In genomic region chr7:68455451-68455850, GRCm38 (mm10) we compare ENCODE assay signal across 24 mouse cellular contexts.
DNase-seq lines count a peak whose midpoint lies in the region; ATAC-seq lines count a peak whose summit lies in the region.
"Had no signal": no experiment of that assay in that cellular context is flagged by ENCODE, and none has a peak within 500 bp of the region (broad histone marks: within the 10 kb centered on the region; RNA-seq: fewer than 3 reads in every experiment).

No protein-coding gene starts in this region.

- peak; percentile 30 for DNase-seq in embryo, embryonic 10.5 days (ENCODE audit: low spot score)
- DNase-seq in embryo, embryonic 10 days (ENCODE audit: low spot score) = no peak
- peak; percentile 53 for DNase-seq in heart, adult 11 months
- DNase-seq in heart, postnatal 36 days = no peak
- peak; percentile 61 for DNase-seq in limb, embryonic 11.5 days (ENCODE audit: low spot score)
- DNase-seq in midbrain, embryonic 11.5 days (ENCODE audit: low spot score, missing footprints) = no peak
- DNase-seq: adrenal gland, adult 8-10 months; adrenal gland, postnatal 14 days; adrenal gland, postnatal 36 days; B cell, adult 2 months; cerebellum, adult 11-12 months; cerebellum, adult 2 months; cerebellum, adult 9-10 months; cerebellum, postnatal 10 days; cerebellum, postnatal 25 days; forebrain, postnatal 0 days had no signal

- H3K27ac ChIP-seq in limb, embryonic 11.5 days (replicated peaks; ENCODE audit: low read depth, low read length) = no peak overlapping the region
- no peak overlapping the region for H3K27ac ChIP-seq in midbrain, embryonic 11.5 days (ENCODE audit: low read depth, low read length)
- H3K27ac ChIP-seq: embryonic facial prominence, embryonic 10.5 days; embryonic facial prominence, embryonic 12.5 days; forebrain, embryonic 13.5 days; forebrain, embryonic 15.5 days had no signal

- no peaks in the 10 kb centered on the region for H3K9me3 ChIP-seq in limb, embryonic 11.5 days (ENCODE audit: control insufficient read depth, low read length)
- H3K9me3 ChIP-seq in midbrain, embryonic 11.5 days (ENCODE audit: control insufficient read depth, low read length) = no peaks in the 10 kb centered on the region
- H3K9me3 ChIP-seq: embryonic facial prominence, embryonic 10.5 days; embryonic facial prominence, embryonic 12.5 days; forebrain, embryonic 13.5 days; forebrain, embryonic 15.5 days had no signal

- H3K4me2 ChIP-seq in limb, embryonic 11.5 days (ENCODE audit: low read depth, severe bottlenecking) = no peak overlapping the region
- no peak overlapping the region for H3K4me2 ChIP-seq in midbrain, embryonic 11.5 days
- H3K4me2 ChIP-seq: embryonic facial prominence, embryonic 12.5 days; forebrain, embryonic 13.5 days; forebrain, embryonic 15.5 days had no signal

- H3K36me3 ChIP-seq in limb, embryonic 11.5 days (ENCODE audit: control insufficient read depth, insufficient read depth, low read length) = no peaks in the 10 kb centered on the region
- no peaks in the 10 kb centered on the region for H3K36me3 ChIP-seq in midbrain, embryonic 11.5 days (ENCODE audit: control insufficient read depth, insufficient read depth, low read length)
- H3K36me3 ChIP-seq: embryonic facial prominence, embryonic 10.5 days; embryonic facial prominence, embryonic 12.5 days; forebrain, embryonic 15.5 days; G1E had no signal

- H3K9ac ChIP-seq in limb, embryonic 11.5 days (ENCODE audit: low read length) = no peak overlapping the region
- no peak overlapping the region for H3K9ac ChIP-seq in midbrain, embryonic 11.5 days (ENCODE audit: low read length)
- H3K9ac ChIP-seq: embryonic facial prominence, embryonic 12.5 days; forebrain, embryonic 13.5 days; forebrain, embryonic 15.5 days; forebrain, postnatal 0 days had no signal

- H3K4me1 ChIP-seq in limb, embryonic 11.5 days (ENCODE audit: control insufficient read depth, insufficient read depth, low read length) = 0 out of 2 replicates have a peak, but pooled peaks cover 6% of the 10 kb centered on the region
- no peaks in the 10 kb centered on the region for H3K4me1 ChIP-seq in midbrain, embryonic 11.5 days (ENCODE audit: control insufficient read depth, insufficient read depth, low read length)
- H3K4me1 ChIP-seq: embryonic facial prominence, embryonic 12.5 days; forebrain, embryonic 13.5 days had no signal

- intact Hi-C loops in heart, postnatal 36 days (cut with DNase I) = no loop called here

- no peak overlapping the region for H3K4me3 ChIP-seq in limb, embryonic 11.5 days (ENCODE audit: low read depth, low read length)
- no peak overlapping the region for H3K4me3 ChIP-seq in midbrain, embryonic 11.5 days (ENCODE audit: low read depth, low read length)
- H3K4me3 ChIP-seq: embryonic facial prominence, embryonic 10.5 days; embryonic facial prominence, embryonic 12.5 days; forebrain, embryonic 13.5 days; forebrain, embryonic 15.5 days had no signal

- WGBS in limb, embryonic 11.5 days = 9% methylated on average over 5 of the region's 5 CpGs
- 66% methylated on average over 5 of the region's 5 CpGs for WGBS in midbrain, embryonic 11.5 days

- H3K27me3 ChIP-seq in limb, embryonic 11.5 days (ENCODE audit: control insufficient read depth, insufficient read depth, low read length) = no peaks in the 10 kb centered on the region
- H3K27me3 ChIP-seq in midbrain, embryonic 11.5 days (ENCODE audit: control insufficient read depth, insufficient read depth, low read length) = no peaks in the 10 kb centered on the region
- H3K27me3 ChIP-seq: embryonic facial prominence, embryonic 12.5 days; forebrain, embryonic 13.5 days; forebrain, embryonic 15.5 days; Patski had no signal

- ATAC-seq in limb, embryonic 11.5 days (ENCODE audit: insufficient number of reproducible peaks, low FRiP score, low TSS enrichment, low read depth) = no peak
- no peak for ATAC-seq in midbrain, embryonic 11.5 days (ENCODE audit: low FRiP score)
- ATAC-seq: activated CD4-positive, CD25-positive, alpha-beta regulatory T cell, adult 4 months; CD4-positive, CD25-positive, alpha-beta regulatory T cell, adult 4 months; forebrain, embryonic 13.5 days; forebrain, embryonic 15.5 days; forebrain, postnatal 0 days; Patski had no signal

Comparison
In these comparisons a context has a peak if more than half of its experiments do, and no peak if none do; other contexts are left out.
1. DNase-seq: peak in embryo, embryonic 10.5 days (single experiment), heart, adult 11 months (single experiment) and limb, embryonic 11.5 days (single experiment); none in embryo, embryonic 10 days (single experiment), heart, postnatal 36 days (0 of 2) and midbrain, embryonic 11.5 days (single experiment).